Mouse (Mus musculus) ES-E14 (cell line): ENCODE data around the gene Ttll3.

ENCODE experiments used
- CHD2 ChIP-seq: IDR thresholded peaks from 2 replicates; pipeline ENCODE4 v1.6.1; 2014; ENCODE audit warnings: mild to moderate bottlenecking, low read depth, low read length, inconsistent platforms
- HCFC1 ChIP-seq: IDR thresholded peaks from 2 replicates; pipeline ENCODE4 v1.6.1; 2012; ENCODE audit warnings: low read length, inconsistent platforms, borderline replicate concordance; ENCODE audit not compliant: insufficient read depth
- MAFK ChIP-seq: IDR thresholded peaks from 2 replicates; pipeline ENCODE4 v1.6.1; 2014; ENCODE audit warnings: mild to moderate bottlenecking, low read depth, low read length, inconsistent platforms; ENCODE audit not compliant: insufficient read depth
- ZC3H11A ChIP-seq: IDR thresholded peaks from 2 replicates; pipeline ENCODE4 v1.6.1; 2012; ENCODE audit warnings: low read depth, mild to moderate bottlenecking, inconsistent platforms, low read length, borderline replicate concordance
- ZNF384 ChIP-seq: IDR thresholded peaks from 2 replicates; pipeline ENCODE4 v1.6.1; 2012; ENCODE audit warnings: low read depth, low read length, inconsistent platforms

DNA sequence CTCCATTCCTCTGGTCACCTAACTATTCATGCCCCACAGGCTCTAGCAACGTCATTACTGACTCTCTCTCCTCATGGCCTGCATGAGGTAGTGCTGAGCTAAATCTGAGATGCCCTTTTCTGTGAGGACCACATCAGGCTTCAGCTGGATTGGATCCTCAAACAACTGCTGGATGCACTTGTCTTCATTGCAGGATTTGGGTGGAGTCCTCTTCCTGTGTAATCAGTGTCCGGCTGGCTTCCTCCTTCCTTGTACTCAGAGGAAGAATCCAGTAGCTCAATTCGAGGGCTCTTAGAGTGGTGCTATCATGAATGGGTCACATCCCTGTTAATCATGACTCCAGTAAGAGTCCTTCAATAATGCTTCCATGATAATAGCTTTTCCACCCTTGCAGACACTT is 35.4 kb upstream of the Ttll3 start:
- TF ChIP-seq CHD2 (no peak), ZC3H11A (no peak), ZNF384 (no peak), HCFC1 (no peak), MAFK (no peak)
